Mouse (Mus musculus) layer of hippocampus, adult 11-12 months (tissue): ENCODE measurements around the gene Traf7.
A peak's percentile ranks its signal among the peaks of the same experiment; 100 is the strongest.

Source experiments
- DNase-seq: peaks from one replicate; pipeline ENCODE4 v3.0.0; 2022; ENCODE audit warnings: low spot score

Traf7 gene

DNA sequence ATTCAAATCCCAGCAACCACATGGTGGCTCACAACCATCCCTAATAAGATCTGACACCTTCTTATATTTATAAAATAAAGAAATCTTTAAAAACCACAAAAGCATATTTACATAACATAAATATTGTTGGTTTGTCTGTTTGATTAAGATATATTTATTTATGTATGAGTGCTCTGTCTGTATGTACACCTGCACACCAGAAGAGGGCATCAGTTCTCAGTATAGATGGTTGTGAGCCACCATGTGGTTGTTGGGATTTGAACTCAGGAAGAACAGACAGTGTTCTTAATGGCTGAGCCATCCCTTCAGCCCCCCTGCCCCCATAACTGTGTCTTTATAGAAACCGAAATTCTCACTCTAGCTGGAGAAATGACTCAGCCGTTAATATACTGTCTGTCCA lies 17.5 kb upstream of the Traf7 start:
- DNase-seq: no peak

DNA sequence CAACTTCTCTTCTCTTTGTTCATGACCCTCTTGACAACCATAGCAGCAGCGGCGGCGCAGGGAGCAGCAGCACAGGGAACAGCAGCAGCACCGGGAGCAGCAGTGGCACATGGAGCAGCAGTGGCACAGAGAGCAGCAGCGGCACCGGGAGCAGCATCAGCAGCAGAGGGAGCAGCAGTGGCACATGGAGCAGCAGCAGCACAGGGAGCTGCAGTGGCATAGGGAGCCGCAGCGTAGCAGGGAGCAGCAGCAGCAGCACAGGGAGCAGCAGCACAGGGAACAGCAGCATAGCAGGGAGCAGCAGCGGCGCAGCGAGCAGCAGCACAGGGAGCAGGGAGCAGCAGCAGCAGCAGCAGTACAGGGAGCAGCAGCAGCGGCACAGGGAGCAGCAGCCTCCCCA lies 16.9 kb upstream of the Traf7 start:
- DNase-seq: no peak

DNA sequence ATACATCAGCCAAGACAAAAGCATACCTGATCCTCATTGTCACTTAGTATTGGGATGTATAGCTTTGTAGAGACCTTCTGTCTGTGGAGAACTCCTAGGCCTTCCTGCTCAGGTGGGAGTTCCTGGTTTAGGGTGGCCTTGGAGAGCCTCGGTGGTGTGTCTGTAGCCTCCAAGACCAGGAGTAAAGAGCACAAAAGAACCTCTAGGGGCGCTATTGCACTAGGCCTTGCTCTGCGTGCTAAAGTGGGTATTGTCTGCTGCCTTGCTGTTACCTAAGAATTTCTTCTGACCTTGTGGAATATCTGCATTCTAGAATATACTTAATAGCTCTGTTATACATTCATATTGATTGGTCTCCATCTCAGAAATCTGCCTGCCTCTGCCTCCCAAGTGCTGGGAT lies 12.6 kb upstream of the Traf7 start:
- DNase-seq: no peak

GRCm38 (mm10) chr17:24538950-24539349 lies 11.2 kb upstream of the Traf7 start:
- no peak for DNase-seq

DNA sequence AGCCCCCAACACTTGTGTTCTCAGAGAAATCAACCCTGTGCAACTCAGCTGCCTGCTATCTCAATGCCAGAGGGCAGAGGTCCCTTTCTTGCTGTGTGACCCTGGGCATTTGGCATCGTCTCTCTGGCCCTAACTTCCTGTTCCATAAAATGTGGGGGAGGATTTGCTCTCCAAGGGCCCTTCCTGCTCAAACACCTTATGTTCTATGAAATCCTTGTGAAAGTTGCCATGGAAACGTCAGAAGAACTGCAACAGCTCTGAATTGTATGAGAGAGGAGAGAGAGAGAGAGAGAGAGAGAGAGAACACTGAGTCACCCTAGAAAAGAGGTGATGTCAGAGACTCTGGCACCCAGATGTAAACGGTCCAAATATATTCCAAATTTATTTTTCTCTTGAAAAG lies 9.8 kb upstream of the Traf7 start:
- DNase-seq: no peak

DNA sequence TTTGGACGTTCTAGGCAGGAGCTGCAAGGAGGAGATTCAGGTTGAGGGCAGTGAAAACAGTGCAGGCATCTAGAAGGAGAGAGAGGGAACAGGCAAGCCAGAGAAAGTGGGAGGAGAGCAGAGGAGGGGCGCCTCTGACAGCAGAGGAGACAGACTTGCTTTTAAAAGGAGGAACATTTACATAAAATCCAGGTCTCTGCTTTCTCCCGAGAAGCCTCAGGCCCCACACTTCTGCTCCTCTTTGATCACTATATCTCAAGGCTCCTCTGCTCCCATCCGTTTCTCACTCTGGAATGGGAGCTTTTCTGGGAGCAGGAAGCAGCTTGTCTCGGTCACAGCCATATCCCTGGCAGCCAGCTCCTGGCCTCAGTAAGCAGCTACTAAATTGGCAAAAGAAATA lies 7.6 kb upstream of the Traf7 start:
- no peak for DNase-seq

GRCm38 (mm10) chr17:24534160-24534718 lies 6.5 kb upstream of the Traf7 start, which contains the start of gene Rab26:
Rab26 (minus strand) TSS chr17:24534210.
- DNase-seq: no peak

- peak; percentile 90 for DNase-seq
Measured at GRCm38 (mm10) chr17:24533099-24533992, 5.6 kb upstream of the Traf7 start.

- no peak for DNase-seq
Measured at GRCm38 (mm10) chr17:24532045-24532444, 4.3 kb upstream of the Traf7 start.

- DNase-seq: no peak
Measured at GRCm38 (mm10) chr17:24531064-24531463, 3.3 kb upstream of the Traf7 start.

- no peak for DNase-seq
Measured at GRCm38 (mm10) chr17:24530361-24531050, 2.8 kb upstream of the Traf7 start.

DNA sequence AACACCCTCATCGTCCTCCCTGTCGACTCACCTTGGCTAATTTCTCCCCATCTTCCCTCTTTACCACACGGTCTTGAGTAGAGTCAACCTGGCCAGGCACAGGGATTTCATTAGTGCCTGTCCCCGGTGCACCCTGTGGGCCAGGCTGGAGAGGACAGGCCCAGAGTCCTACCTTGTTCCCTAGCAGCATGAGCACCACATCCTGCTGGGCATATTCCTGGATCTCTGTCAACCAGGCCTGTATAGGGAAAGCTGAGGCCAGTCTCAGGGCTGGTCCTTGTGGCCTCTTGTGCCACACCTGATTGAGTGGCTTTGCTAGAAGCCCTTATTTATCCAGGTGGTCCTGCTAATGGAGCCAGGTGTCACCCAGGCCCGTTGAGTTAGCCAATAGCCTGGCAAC lies 2.1 kb upstream of the Traf7 start:
- no peak for DNase-seq

GRCm38 (mm10) chr17:24529007-24529451 lies 1.3 kb upstream of the Traf7 start:
- DNase-seq: peak; percentile 70

DNA sequence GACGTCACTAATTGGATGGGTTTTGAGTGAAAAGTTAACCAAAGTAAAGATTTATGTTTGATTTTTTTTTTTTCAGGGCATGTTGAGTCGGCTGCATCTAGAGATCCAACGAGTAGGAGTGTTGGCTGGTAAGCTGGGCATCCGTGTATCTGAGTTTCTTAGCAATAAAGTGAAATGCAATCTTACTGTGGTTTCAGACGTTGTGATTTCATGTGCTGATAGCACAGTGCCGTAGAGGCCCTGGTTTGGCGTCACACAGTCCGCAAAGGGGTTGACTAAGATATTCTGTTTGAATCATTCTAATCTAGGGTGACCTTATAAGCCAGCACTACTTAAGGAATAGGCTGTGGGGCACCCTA lies 801 bp upstream of the Traf7 start:
- no peak for DNase-seq

DNA sequence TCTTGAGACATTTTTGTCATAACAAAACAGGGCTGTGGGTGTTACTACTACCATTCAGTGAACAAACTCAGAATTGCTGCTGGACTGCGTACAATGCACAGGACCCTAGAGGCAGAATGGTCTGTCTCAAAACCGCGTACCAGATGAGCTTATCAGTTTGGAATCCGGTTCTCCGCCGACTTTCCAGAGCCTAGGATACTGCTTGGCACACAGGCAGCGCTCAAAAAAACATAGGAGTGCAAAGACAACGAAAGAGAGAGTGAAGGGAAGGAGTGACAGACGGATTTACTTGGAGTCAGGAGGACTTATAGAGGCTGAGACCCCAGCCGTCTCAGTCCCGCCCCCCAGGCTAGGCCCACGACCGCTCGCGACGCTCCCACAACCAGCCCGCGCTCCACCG lies 423 bp downstream of the Traf7 start:
- no peak for DNase-seq

- no peak for DNase-seq
Measured at GRCm38 (mm10) chr17:24524734-24525133, 3.0 kb downstream of the Traf7 start.

DNA sequence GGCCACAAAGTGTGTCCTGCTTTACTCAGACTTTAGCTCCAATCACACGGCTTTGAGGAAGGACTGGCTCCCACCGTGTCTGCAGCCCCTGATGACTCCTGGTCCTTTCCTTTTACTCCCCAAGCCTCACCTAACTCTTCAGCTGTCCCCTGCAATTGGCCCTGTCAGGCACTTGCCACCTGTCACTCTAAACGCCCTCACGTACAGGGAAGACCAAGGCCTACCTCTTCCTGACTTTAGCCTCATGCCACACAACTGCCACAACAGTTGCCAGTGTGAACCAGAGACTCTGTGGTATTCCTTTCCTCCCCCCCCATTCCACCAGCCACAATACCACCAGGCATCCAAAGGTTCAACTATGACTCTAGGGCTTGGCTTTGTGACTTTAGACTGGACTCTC lies 7.3 kb downstream of the Traf7 start:
- DNase-seq: no peak

GRCm38 (mm10) chr17:24514270-24515257 lies 13.2 kb downstream of the Traf7 start:
- DNase-seq: no peak

DNA sequence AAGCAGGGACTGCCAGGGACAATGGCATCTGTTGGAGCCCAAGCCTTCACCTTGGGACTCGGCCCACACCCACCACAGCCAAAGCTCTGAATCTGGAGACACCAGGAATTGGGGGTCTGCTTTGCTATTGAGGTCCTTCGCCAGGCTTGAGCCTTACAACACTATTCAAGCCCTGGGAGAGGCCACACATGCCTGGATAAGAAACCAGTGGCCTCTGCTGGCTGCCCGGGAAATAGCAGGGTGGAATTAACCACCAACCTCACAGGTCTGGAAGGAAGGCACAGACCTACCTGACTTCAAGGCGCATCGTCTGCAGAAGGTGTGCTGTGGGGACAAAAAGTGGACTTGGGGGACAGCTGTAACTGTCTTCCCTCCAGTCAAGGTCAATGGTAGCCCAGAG lies 14.1 kb downstream of the Traf7 start:
- DNase-seq: peak; percentile 76

DNA sequence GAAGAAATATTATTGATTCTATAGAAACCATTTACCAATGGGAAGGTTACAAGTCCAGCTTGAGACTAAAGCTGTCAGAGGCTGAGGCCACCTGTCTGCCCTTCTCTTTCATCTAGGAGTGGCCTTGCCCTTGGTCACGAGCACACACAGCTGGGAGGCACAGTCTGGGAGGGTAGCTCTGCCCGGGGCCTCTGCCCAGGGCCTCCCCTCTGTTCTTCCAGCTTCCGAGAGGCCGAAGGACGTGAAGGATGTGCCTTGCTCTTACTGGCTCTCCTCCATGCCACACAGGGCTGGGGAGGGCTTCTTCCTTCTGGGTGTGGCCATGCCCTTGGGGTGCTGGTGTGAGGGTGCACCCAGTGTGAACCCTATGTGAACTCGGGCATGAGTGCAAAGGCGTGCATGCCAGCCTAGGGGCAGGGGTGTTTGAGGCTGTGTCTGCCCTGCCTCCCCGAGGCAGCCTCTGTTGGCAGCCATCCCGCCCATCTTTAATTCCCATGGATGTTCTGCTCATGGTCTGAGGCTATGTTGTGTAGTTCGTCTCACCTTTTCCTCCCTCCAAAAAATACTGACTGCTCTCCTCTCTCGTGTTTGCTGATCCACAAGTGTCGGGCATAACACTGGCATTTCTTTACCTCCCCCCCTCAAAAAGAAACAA lies 19.8 kb downstream of the Traf7 start:
- DNase-seq: no peak

- DNase-seq: no peak
Measured at GRCm38 (mm10) chr17:24507129-24507664, 20.5 kb downstream of the Traf7 start.
